Comparison of ENCODE assay signal across 22 mouse cellular contexts in the genomic region with DNA sequence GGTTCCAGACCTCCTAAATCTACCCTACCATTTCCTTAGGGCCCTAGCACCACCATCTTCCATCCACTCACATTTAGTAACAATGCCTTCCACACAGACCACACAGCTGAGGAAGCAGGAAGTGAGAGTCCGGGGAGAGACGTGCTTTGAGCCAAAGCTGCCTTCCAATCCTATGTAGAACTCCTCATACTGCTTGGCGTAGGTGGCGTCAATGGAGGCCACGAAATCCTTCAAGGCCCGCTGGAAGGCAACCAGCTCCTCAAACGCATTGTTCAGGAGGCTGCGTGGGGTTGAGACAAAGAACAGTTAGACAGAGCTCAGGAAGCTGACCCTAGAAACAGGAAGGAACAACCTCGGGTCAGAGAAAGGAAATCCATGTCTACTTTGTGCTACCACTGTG. TPM values are rescaled to one million over a fixed set of nuclear protein-coding genes. Genes with fewer than 3 reads are reported as not detected.
DNase-seq lines count a peak whose midpoint lies in the region; ATAC-seq and TF ChIP-seq lines count a peak whose summit lies in the region.
"Had no signal": no experiment of that assay in that cellular context is flagged by ENCODE, and none has a peak within 500 bp of the region (broad histone marks: within the 10 kb centered on the region; RNA-seq: fewer than 3 reads in every experiment).

No protein-coding gene starts in this region.

- H3K4me1 ChIP-seq in kidney, postnatal 0 days (replicated peaks; ENCODE audit: insufficient read depth, low read length): 0 out of 2 replicates have a peak, but pooled peaks cover 3% of the 10 kb centered on the region
- H3K4me1 ChIP-seq in kidney, embryonic 16.5 days (ENCODE audit: insufficient read depth, low read length): peaks cover 8% of the 10 kb centered on the region
- peaks cover 10% of the 10 kb centered on the region for H3K4me1 ChIP-seq in lung, embryonic 15.5 days
- peaks cover 8% of the 10 kb centered on the region; the same call in 1 of the 2 replicates for H3K4me1 ChIP-seq in limb, embryonic 10.5 days

- no peak overlapping the region for H3K4me3 ChIP-seq in kidney, postnatal 0 days (replicated peaks; ENCODE audit: low read depth, low read length)
- no peak overlapping the region for H3K4me3 ChIP-seq in kidney, embryonic 16.5 days (ENCODE audit: low read length)
- no peak overlapping the region for H3K4me3 ChIP-seq in lung, embryonic 15.5 days
- H3K4me3 ChIP-seq in limb, embryonic 10.5 days: no peak overlapping the region
- H3K4me3 ChIP-seq: embryonic facial prominence, embryonic 15.5 days; forebrain, embryonic 15.5 days; hindbrain, embryonic 15.5 days; left cerebral cortex, adult 2 months; limb, embryonic 13.5 days had no signal

- H3K27ac ChIP-seq in kidney, postnatal 0 days: no peak overlapping the region; the same call in 1 of the 2 replicates
- no peak overlapping the region for H3K27ac ChIP-seq in kidney, embryonic 16.5 days (ENCODE audit: low read length)
- H3K27ac ChIP-seq in lung, embryonic 15.5 days: 0 out of 2 replicates have a peak overlapping the region, but pooled peaks have one; percentile 15
- H3K27ac ChIP-seq in limb, embryonic 10.5 days: no peak overlapping the region
- H3K27ac ChIP-seq: embryonic facial prominence, embryonic 15.5 days; forebrain, embryonic 15.5 days; hindbrain, embryonic 15.5 days; left cerebral cortex, adult 2 months; limb, embryonic 13.5 days; macrophage had no signal

- 75% methylated on average over 9 of the region's 9 CpGs for WGBS in kidney, postnatal 0 days
- 81% methylated on average over 9 of the region's 9 CpGs for WGBS in kidney, embryonic 16.5 days
- WGBS in lung, embryonic 15.5 days: 75% methylated on average over 9 of the region's 9 CpGs
- WGBS in limb, embryonic 10.5 days: 87% methylated on average over 9 of the region's 9 CpGs

- no peak for ATAC-seq in kidney, postnatal 0 days (replicated peaks; ENCODE audit: low FRiP score, low read depth)
- no peak for ATAC-seq in kidney, embryonic 16.5 days (ENCODE audit: low FRiP score, low TSS enrichment)
- ATAC-seq in lung, embryonic 15.5 days (ENCODE audit: borderline replicate concordance, extremely low read depth, low FRiP score, low TSS enrichment): no peak
- ATAC-seq in granulocyte monocyte progenitor cell, adult 5-6 weeks (replicated peaks; ENCODE audit: poor library complexity, severe bottlenecking): peak; percentile 54
- ATAC-seq: forebrain, embryonic 15.5 days; intestine, postnatal 0 days; midbrain, embryonic 16.5 days had no signal

- TF ChIP-seq CTCF in kidney, postnatal 0 days (IDR thresholded peaks at IDR 0.05; ENCODE audit: low read depth): no peak

- DNase-seq in kidney, postnatal 0 days (ENCODE audit: low spot score): peak; percentile 16
- no peak for DNase-seq in lung, adult 18-20 months
- peak; percentile 9 for DNase-seq in heart, postnatal 4 days
- no peak for DNase-seq in limb, embryonic 10.5 days (ENCODE audit: low spot score)
- DNase-seq: cerebellum, postnatal 14 days; embryo, embryonic 11 days; thymus, postnatal 4 days had no signal

- no peaks in the 10 kb centered on the region for H3K9me3 ChIP-seq in kidney, postnatal 0 days (replicated peaks; ENCODE audit: low read length)
- no peaks in the 10 kb centered on the region for H3K9me3 ChIP-seq in kidney, embryonic 16.5 days (ENCODE audit: low read length)
- H3K9me3 ChIP-seq in lung, embryonic 15.5 days: no peaks in the 10 kb centered on the region
- no peaks in the 10 kb centered on the region for H3K9me3 ChIP-seq in limb, embryonic 10.5 days (replicated peaks)
- H3K9me3 ChIP-seq: embryonic facial prominence, embryonic 15.5 days; forebrain, embryonic 15.5 days; hindbrain, embryonic 15.5 days; limb, embryonic 13.5 days had no signal

- no peak overlapping the region for H3K4me2 ChIP-seq in kidney, postnatal 0 days (ENCODE audit: low read length)
- no peak overlapping the region for H3K4me2 ChIP-seq in kidney, embryonic 16.5 days (replicated peaks; ENCODE audit: low read depth, low read length)
- no peak overlapping the region for H3K4me2 ChIP-seq in lung, embryonic 15.5 days
- H3K4me2 ChIP-seq: embryonic facial prominence, embryonic 15.5 days; forebrain, embryonic 15.5 days; hindbrain, embryonic 15.5 days had no signal

- H3K27me3 ChIP-seq in kidney, postnatal 0 days (ENCODE audit: insufficient read depth, low read length): no peaks in the 10 kb centered on the region
- no peaks in the 10 kb centered on the region for H3K27me3 ChIP-seq in kidney, embryonic 16.5 days (ENCODE audit: insufficient read depth, low read length)
- no peaks in the 10 kb centered on the region for H3K27me3 ChIP-seq in lung, embryonic 15.5 days
- no peaks in the 10 kb centered on the region for H3K27me3 ChIP-seq in limb, embryonic 10.5 days (ENCODE audit: low read depth, poor library complexity, severe bottlenecking)
- H3K27me3 ChIP-seq: embryonic facial prominence, embryonic 15.5 days; forebrain, embryonic 15.5 days; hindbrain, embryonic 15.5 days; limb, embryonic 13.5 days had no signal

- peaks cover 46% of the 10 kb centered on the region for H3K36me3 ChIP-seq in kidney, postnatal 0 days (ENCODE audit: insufficient read depth, low read length)
- H3K36me3 ChIP-seq in kidney, embryonic 16.5 days (ENCODE audit: insufficient read depth, low read length): peaks cover 49% of the 10 kb centered on the region
- peaks cover 54% of the 10 kb centered on the region for H3K36me3 ChIP-seq in lung, embryonic 15.5 days
- peaks cover 62% of the 10 kb centered on the region for H3K36me3 ChIP-seq in limb, embryonic 10.5 days
- H3K36me3 ChIP-seq: forebrain, embryonic 15.5 days; hindbrain, embryonic 15.5 days had no signal

- no peak overlapping the region for H3K9ac ChIP-seq in kidney, postnatal 0 days (ENCODE audit: low read depth, low read length)
- H3K9ac ChIP-seq in kidney, embryonic 16.5 days (replicated peaks; ENCODE audit: low read length): no peak overlapping the region
- no peak overlapping the region for H3K9ac ChIP-seq in lung, embryonic 15.5 days
- H3K9ac ChIP-seq: embryonic facial prominence, embryonic 15.5 days; forebrain, embryonic 15.5 days; hindbrain, embryonic 15.5 days; limb, embryonic 13.5 days had no signal

RNA-seq across cellular contexts. Expression of a gene that starts 2.9 kb away (rescaled TPM):
- 68.5 and 84.4 TPM in 2 replicates for polyA plus RNA-seq in kidney, postnatal 0 days (2015; fragmentation: Nextera tagmentation; extraction: Ambion mirVana)
- polyA plus RNA-seq in kidney, embryonic 16.5 days (2015; fragmentation: Nextera tagmentation; extraction: Ambion mirVana): 179 and 182 TPM in 2 replicates
- polyA plus RNA-seq in lung, embryonic 15.5 days (2015; fragmentation: Nextera tagmentation; extraction: Ambion mirVana): 174 TPM in 2 replicates
- total RNA-seq in granulocyte monocyte progenitor cell, adult 5-6 weeks (2014; fragmentation: Nextera tagmentation): 499 and 569 TPM in 2 replicates
- total RNA-seq in granulocyte monocyte progenitor cell, adult 5-6 weeks (2017): 251 and 264 TPM in 2 replicates
- total RNA-seq in heart, postnatal 4 days (2021): 10 to 100 TPM; 63.0 to 63.7 TPM
- polyA plus RNA-seq in limb, embryonic 10.5 days (2016; fragmentation: Nextera tagmentation; extraction: Ambion mirVana): 282 and 290 TPM in 2 replicates

RNA-seq across cellular contexts. Expression of a gene that starts 26.8 kb away (rescaled TPM):
- polyA plus RNA-seq in kidney, postnatal 0 days (2015; fragmentation: Nextera tagmentation; extraction: Ambion mirVana): not detected in 2 replicates
- not detected in 2 replicates for polyA plus RNA-seq in kidney, embryonic 16.5 days (2015; fragmentation: Nextera tagmentation; extraction: Ambion mirVana)
- not detected in 2 replicates for polyA plus RNA-seq in lung, embryonic 15.5 days (2015; fragmentation: Nextera tagmentation; extraction: Ambion mirVana)
- not detected in 2 replicates for total RNA-seq in granulocyte monocyte progenitor cell, adult 5-6 weeks (2014; fragmentation: Nextera tagmentation)
- not detected in 2 replicates for total RNA-seq in granulocyte monocyte progenitor cell, adult 5-6 weeks (2017)
- under 1 TPM in 1 of 2 experiments, not detected in 1; 0.47 TPM for total RNA-seq in heart, postnatal 4 days (2021)
- polyA plus RNA-seq in limb, embryonic 10.5 days (2016; fragmentation: Nextera tagmentation; extraction: Ambion mirVana): not detected in 2 replicates
- total RNA-seq: adrenal gland, adult 18-20 months; gastrocnemius, postnatal 4 days; heart, postnatal 14 days; left cerebral cortex, adult 2 months; MEL had no signal
- polyA plus RNA-seq: embryonic facial prominence, embryonic 15.5 days; forebrain, embryonic 15.5 days; hindbrain, embryonic 15.5 days; intestine, postnatal 0 days; macrophage; midbrain, embryonic 16.5 days had no signal

Comparison
In these comparisons a context has a peak if more than half of its experiments do, and no peak if none do; other contexts are left out.
1. DNase-seq: peak in kidney, postnatal 0 days (single experiment) and heart, postnatal 4 days (single experiment); none in lung, adult 18-20 months (0 of 2) and limb, embryonic 10.5 days (single experiment).